Mouse (Mus musculus) cerebellum, adult 9-11 months (tissue): ENCODE measurements around the gene Reg4.

Experiments
- DNase-seq: peaks from one replicate; pipeline ENCODE4 v3.0.0; 2022

Gene Reg4

DNA sequence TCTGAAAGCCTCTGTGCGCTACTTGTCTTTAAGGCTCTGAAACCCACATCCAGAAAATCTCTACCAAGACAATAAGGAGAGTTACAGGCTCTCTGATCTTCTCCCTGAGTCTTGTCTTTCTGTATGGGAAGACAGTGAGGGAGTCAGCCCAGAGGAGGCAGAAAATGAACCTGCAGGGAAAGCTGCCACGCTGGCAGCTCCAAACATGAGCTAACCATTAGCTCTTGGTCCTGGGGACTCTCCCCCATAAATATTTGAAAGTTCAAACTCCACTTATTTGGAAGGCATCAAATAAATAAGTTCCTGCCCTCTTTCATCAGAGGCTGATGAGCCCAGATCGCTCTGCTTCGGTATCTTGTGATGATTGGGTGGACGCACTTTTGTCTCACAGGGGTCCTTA, 61.2 kb downstream of the Reg4 start:
- DNase-seq: no peak
